10 mouse cellular contexts compared by ENCODE assay signal in the genomic region with DNA sequence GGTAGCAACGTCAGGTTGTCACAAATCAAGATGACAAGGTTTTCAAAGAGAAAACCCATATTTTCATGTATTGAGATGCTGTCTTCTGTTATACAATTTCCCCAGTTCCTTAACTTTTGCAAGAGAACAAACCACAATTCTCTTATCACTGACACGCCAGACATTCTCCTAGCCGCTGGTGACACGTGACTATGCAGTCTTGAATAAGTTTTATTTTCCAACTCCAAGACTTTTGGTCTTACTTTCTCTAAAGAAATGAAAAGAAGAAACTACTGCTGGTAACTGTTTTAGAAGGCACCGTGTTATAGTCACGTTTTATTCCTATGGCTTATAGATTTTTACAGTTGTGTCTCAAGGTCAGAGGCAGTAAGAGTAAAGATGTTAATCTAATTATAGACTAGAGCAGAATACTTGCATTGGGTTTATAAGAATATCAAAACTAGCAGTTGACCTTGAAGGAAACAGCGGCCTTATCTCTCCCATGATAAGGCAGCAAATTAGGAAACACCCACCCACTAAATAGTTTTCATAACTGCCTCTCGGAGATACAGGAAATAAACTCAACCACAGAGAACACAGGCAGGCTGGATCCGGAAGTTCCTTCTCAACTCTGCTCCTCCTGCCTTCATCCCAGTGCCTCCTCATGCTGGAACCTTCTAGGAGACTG. TPM values are rescaled to one million over a fixed set of nuclear protein-coding genes. Genes with fewer than 3 reads are reported as not detected.
DNase-seq lines count a peak whose midpoint lies in the region; ATAC-seq and TF ChIP-seq lines count a peak whose summit lies in the region.
"Had no signal": no experiment of that assay in that cellular context is flagged by ENCODE, and none has a peak within 500 bp of the region (broad histone marks: within the 10 kb centered on the region; RNA-seq: fewer than 3 reads in every experiment).

No protein-coding gene starts in this region.

- H3K27ac ChIP-seq in heart, adult 2 months = peak overlapping the region; percentile 52
- peak overlapping the region; percentile 87 for H3K27ac ChIP-seq in heart, embryonic 12.5 days (ENCODE audit: poor library complexity, severe bottlenecking)
- peak overlapping the region; percentile 94 for H3K27ac ChIP-seq in liver, embryonic 16.5 days (ENCODE audit: low read length)
- H3K27ac ChIP-seq: left cerebral cortex, adult 2 months had no signal

- no peaks in the 10 kb centered on the region for H3K79me2 ChIP-seq in heart, adult 2 months (replicated peaks; ENCODE audit: control insufficient read depth, insufficient read depth, low read length)

- no peak for TF ChIP-seq EP300 in heart, adult 2 months (IDR thresholded peaks at IDR 0.05; ENCODE audit: insufficient read depth, low read depth, low read length)

- peak in 1 of 2 experiments; percentile 27 for DNase-seq in heart, adult 2 months
- no peak for DNase-seq in heart, adult 8-10 months (ENCODE audit: low spot score)
- peak; percentile 73 for DNase-seq in CD4-positive helper T cell, adult 2 months (ENCODE audit: low read depth, low spot score)
- DNase-seq in frontal cortex, postnatal 25 days (ENCODE audit: low spot score in 2 of 2) = no peak
- no peak for DNase-seq in adrenal gland, postnatal 14 days
- no peak for DNase-seq in ovary, adult 18-20 months (ENCODE audit: low spot score)

- peak overlapping the region; percentile 56 for H3K4me2 ChIP-seq in heart, embryonic 12.5 days
- peak overlapping the region; percentile 62 for H3K4me2 ChIP-seq in liver, embryonic 16.5 days (ENCODE audit: low read depth, low read length)

- no peak overlapping the region for H3K9ac ChIP-seq in heart, adult 2 months (ENCODE audit: low read depth, low read length)
- no peak overlapping the region for H3K9ac ChIP-seq in heart, embryonic 12.5 days
- H3K9ac ChIP-seq in liver, embryonic 16.5 days (ENCODE audit: low read depth, low read length) = peak overlapping the region; percentile 53

- no peak overlapping the region for H3K4me3 ChIP-seq in heart, adult 2 months
- 0 out of 2 replicates have a peak overlapping the region, but pooled peaks have one; percentile 13 for H3K4me3 ChIP-seq in heart, embryonic 12.5 days
- H3K4me3 ChIP-seq in liver, embryonic 16.5 days (ENCODE audit: low read depth, low read length) = peak overlapping the region; percentile 40
- H3K4me3 ChIP-seq: left cerebral cortex, adult 2 months; myocyte had no signal

- TF ChIP-seq CTCF in heart, adult 2 months (IDR thresholded peaks at IDR 0.05) = no peak

- TF ChIP-seq POLR2A in heart, adult 2 months (IDR thresholded peaks at IDR 0.05; ENCODE audit: insufficient read depth, low read depth, low read length) = no peak

- H3K4me1 ChIP-seq in heart, adult 2 months (ENCODE audit: control insufficient read depth, insufficient read depth, low read length) = peaks cover 8% of the 10 kb centered on the region
- peaks cover 37% of the 10 kb centered on the region for H3K4me1 ChIP-seq in heart, embryonic 12.5 days (replicated peaks)
- H3K4me1 ChIP-seq in liver, embryonic 16.5 days (ENCODE audit: control insufficient read depth, low read depth, low read length) = peaks cover 60% of the 10 kb centered on the region

- intact Hi-C loops in heart, adult 2 months (cut with DNase I) = no loop called here

- H3K27me3 ChIP-seq in heart, adult 2 months (ENCODE audit: control insufficient read depth, insufficient read depth, low read length) = no peaks in the 10 kb centered on the region
- H3K27me3 ChIP-seq in heart, embryonic 12.5 days (replicated peaks) = no peaks in the 10 kb centered on the region
- H3K27me3 ChIP-seq in liver, embryonic 16.5 days (ENCODE audit: control insufficient read depth, insufficient read depth, low read depth, low read length) = no peaks in the 10 kb centered on the region

- H3K36me3 ChIP-seq in heart, adult 2 months (ENCODE audit: control insufficient read depth, insufficient read depth, low read length) = no peaks in the 10 kb centered on the region; the same call in 1 of the 2 replicates
- H3K36me3 ChIP-seq in heart, embryonic 12.5 days = 0 out of 2 replicates have a peak, but pooled peaks cover 4% of the 10 kb centered on the region
- peaks cover 3% of the 10 kb centered on the region; the same call in 1 of the 2 replicates for H3K36me3 ChIP-seq in liver, embryonic 16.5 days (ENCODE audit: control insufficient read depth, insufficient read depth)

- no peaks in the 10 kb centered on the region for H3K9me3 ChIP-seq in heart, embryonic 12.5 days (replicated peaks)
- no peaks in the 10 kb centered on the region for H3K9me3 ChIP-seq in liver, embryonic 16.5 days (replicated peaks; ENCODE audit: control insufficient read depth, low read length)

- 7% methylated on average over 9 of the region's 9 CpGs for WGBS in heart, adult 2 months
- 24% methylated on average over 9 of the region's 9 CpGs for WGBS in heart, embryonic 12.5 days
- 11% methylated on average over 9 of the region's 9 CpGs for WGBS in liver, embryonic 16.5 days (ENCODE audit: insufficient replicate concordance)

- peak; percentile 50; the same call in 1 of the 2 replicates for ATAC-seq in heart, embryonic 12.5 days (ENCODE audit: insufficient number of reproducible peaks, low FRiP score)
- peak; percentile 52 for ATAC-seq in liver, embryonic 16.5 days (ENCODE audit: low read depth)

RNA-seq across cellular contexts. Expression of gene Dapp1, which starts 12.4 kb away (rescaled TPM):
- total RNA-seq in heart, adult 2 months (2021) = 1 to 10 TPM; 5.0 to 6.9 TPM
- 4.0 and 5.2 TPM in 2 replicates for polyA plus RNA-seq in heart, adult 2 months (2012; rRNA removed)
- 1 to 10 TPM; 5.5 to 9.2 (median 6.6) TPM for total RNA-seq in heart, adult 8-10 months (2022)
- 14.8 and 15.1 TPM in 2 replicates for polyA plus RNA-seq in heart, embryonic 12.5 days (2016; fragmentation: Nextera tagmentation; extraction: Ambion mirVana)
- 12.1 and 13.0 TPM in 2 replicates for polyA plus RNA-seq in liver, embryonic 16.5 days (2015; fragmentation: Nextera tagmentation; extraction: Ambion mirVana)
- 4.9 and 10.1 TPM in 2 replicates for total RNA-seq in adrenal gland, postnatal 14 days (2021)

RNA-seq across cellular contexts. Expression of gene Lamtor3, which starts 50.6 kb away (rescaled TPM):
- total RNA-seq in heart, adult 2 months (2021) = 100 to 1,000 TPM in 1 of 2 experiments, 10 to 100 TPM in 1; 88.9 to 107 TPM
- polyA plus RNA-seq in heart, adult 2 months (2012; rRNA removed) = 48.7 and 77.2 TPM in 2 replicates
- 100 to 1,000 TPM in 1 of 4 experiments, 10 to 100 TPM in 3; 87.5 to 104 (median 90.4) TPM for total RNA-seq in heart, adult 8-10 months (2022)
- polyA plus RNA-seq in heart, embryonic 12.5 days (2016; fragmentation: Nextera tagmentation; extraction: Ambion mirVana) = 86.3 and 92.0 TPM in 2 replicates
- 48.2 and 50.2 TPM in 2 replicates for polyA plus RNA-seq in liver, embryonic 16.5 days (2015; fragmentation: Nextera tagmentation; extraction: Ambion mirVana)
- total RNA-seq in adrenal gland, postnatal 14 days (2021) = 64.2 and 75.9 TPM in 2 replicates
